Mouse (Mus musculus) T-cell, adult 2 months (primary cell): Measurements from ENCODE around the gene Atrip.

Experiments
- DNase-seq: peaks from one replicate; pipeline ENCODE4 v3.0.0; 2022; ENCODE audit warnings: low spot score

The Atrip gene

DNA sequence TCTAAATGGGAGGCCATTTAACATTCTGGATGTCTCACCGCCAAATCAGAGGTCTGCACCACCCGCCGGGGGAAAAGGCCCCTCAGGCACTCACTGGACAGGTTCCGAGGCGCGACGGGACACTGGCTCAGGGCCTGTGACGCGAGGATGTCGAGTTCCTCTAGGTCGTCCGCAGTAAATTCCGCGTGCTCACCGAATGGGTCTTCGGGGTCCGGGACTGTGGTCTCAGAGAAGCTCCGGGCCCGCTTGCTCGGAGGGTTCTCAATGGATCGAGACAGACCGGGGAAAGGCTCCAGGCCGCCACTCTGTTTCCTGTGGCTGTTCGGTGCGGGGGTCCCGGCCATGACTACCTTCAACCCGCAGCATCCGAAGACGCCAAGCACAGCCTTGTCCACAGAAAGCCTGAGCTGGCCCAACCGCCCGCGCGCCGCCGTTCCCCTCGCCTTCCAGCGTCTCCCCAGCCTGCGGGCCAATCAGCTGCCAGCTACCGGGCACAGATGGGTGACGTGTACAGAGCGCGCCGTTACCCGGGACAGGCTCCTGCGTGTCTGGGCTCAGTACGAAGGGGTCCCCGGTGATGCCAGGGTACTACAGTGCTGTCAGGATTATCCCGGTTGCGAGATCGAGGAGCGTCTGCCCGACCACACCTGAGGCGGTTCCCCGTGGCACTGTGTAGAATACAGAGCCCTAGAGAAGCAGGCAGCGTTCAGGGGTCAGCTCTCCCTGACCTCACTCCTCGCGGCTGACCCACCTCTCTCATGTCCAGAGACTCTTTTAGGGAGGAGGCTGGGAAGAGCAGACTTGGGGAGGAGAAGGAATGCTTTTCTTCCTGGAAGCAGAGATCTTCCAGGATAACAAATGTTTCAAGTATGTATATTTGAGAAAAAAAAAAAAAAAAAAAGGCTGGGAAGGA lies at the start of gene Atrip:
Gene Atrip (minus strand): TSS at position 464 of the 913 bp plus-strand sequence.
- DNase-seq: peak; percentile 89

DNA sequence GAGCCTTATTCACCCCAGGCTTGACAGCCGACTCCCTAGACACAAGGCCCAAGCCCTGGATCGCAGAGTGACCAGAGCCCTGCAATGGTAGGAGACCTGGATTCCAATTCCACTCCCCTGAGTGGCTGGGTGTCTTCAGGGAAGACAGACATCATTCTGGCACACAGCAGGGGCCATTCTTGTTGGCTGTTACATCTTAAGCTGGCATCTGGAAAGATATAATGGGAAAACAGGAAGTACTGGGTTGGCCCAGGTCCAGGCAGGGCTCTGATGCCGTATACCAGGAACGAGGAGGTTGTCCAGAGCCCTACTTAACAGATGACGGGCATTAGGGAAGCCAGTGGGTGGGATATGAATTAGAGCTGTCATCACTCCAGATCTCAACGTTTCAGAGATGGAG lies 49.3 kb upstream of the Atrip start:
- DNase-seq: no peak

DNA sequence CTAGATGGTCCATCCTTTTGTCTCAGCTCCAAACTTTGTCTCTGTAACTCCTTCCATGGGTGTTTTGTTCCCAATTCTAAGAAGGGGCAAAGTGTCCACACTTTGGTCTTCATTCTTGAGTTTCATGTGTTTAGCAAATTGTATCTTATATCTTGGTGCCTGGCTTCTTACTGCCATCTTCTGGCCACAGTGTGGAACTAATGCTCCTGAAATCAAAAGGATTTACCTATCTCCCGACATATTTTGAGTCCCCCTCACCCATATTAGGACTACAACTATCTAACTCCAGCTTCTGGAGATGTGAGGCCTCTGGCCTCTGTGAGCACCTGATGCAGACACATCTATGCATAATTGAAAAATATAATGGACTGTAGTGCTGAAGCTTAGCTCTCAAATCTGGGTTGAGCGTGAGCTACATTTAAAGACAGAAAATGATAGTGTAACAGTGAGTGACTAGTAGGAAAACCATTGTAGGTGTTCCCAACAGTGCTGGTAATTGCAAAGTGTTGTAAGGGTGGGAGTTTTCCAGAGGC lies 48.7 kb upstream of the Atrip start:
- DNase-seq: peak; percentile 56

DNA sequence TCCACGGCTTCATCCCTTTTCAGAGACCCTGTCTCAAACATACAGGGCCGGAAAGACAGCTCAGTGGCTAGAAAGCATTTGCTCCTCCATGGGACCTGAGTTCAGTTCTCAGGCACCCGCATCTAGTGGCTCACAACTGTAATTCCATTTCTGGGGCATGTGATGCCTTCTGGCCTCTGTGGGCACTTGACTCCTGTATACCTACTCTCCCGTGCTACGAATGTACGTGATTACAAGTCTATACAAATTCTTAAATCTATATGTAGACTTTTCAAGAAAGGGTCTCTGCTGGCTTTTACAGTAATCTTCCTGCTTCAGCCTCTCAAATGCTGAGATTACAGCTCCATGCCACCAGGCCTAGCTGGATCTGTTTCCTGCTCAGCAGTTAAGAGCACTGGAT lies 47.0 kb upstream of the Atrip start:
- DNase-seq: no peak

DNA sequence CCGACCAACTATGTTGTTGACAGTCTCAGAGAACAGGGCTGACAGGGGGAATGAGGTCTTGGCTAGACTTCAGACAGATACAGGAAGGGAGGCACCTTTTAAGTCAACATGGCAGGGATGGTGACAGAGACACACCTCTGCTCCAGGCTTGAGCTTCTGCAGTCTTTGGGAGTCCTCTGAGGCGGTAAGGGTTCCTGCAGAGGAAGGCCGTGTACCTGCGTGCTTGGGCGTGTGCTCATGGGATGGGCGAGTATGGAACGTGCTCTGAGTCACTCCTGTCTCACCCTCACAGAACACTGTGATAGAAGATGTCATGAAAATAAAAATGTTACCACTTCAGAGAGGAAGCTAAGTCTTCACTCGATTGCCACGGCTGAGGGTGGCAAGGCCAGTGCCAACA lies 45.6 kb upstream of the Atrip start:
- DNase-seq: no peak

DNA sequence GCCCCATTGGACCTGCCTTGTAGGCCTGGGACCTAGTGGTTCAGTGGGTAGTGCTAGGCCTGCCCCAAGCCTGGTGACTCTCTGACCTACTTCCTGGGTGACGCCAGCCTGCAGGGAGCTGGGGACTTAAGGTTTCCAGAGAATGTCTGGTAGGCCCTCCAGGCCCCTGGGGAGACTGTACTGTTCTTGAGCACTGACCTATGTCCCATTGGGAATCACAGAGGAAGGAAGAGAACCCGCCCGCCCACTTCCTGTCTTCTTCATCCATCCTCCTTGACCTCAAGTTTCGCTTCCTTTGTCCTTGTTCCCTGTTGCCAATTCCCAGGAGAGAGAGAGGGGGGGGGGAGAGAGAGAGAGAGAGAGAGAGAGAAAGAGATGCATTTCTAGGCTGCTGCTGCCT lies 44.2 kb upstream of the Atrip start:
- DNase-seq: no peak

DNA sequence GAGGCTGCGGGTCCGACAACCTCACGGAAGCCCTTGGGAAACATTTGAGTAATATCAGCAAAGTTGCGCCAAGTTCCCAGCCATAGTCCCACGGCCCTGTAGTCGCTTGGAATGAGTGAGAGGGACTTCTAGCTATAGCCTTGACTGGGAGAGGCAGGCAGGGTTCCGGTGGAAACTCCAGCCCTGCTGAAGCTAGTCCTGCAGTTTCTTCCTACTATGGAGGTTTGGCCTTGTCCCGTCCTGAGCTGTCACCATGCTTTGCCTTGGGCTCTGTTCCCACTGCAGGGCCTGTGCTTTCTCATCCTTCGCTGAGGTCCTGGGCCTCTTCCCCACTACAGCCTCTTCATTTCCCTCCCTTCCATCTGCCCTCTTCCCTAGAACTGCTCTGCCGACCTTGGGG lies 42.3 kb upstream of the Atrip start:
- no peak for DNase-seq

DNA sequence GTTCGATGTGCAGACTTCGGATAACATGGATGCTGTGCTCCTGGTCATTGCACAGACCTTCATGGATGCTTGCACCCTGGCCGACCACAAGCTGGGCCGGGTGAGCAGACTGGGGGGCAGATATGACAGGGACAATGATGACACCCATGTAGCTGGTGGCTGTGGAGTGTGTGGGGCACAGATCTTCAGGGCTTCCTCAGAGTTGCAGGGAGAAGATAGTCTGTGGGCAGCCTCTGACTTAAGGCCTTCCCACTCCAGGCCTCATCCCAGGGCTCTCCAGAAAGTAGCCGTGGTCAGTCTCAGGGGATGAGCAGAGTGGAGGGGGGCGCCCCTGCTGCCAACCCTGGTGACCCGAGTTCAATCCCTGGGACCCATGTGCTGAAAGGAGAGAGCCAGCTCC lies 40.9 kb upstream of the Atrip start:
- no peak for DNase-seq

DNA sequence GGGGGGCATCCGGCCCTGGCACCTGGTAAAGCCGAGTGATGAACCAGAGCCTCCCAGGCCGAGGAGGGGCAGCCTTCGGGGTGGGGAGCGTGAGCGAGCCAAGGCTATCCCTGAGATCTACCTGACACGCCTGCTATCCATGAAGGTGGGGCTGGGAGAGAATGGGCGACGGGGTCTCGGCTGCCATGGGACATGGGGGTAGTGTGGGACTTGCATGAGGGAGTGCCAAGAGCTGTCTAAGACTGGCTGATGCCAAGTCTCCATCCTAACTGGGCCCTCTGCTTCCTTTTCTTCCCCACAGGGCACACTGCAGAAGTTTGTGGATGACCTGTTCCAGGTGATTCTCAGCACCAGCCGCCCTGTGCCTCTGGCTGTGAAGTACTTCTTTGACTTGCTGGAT lies 40.4 kb upstream of the Atrip start:
- no peak for DNase-seq

DNA sequence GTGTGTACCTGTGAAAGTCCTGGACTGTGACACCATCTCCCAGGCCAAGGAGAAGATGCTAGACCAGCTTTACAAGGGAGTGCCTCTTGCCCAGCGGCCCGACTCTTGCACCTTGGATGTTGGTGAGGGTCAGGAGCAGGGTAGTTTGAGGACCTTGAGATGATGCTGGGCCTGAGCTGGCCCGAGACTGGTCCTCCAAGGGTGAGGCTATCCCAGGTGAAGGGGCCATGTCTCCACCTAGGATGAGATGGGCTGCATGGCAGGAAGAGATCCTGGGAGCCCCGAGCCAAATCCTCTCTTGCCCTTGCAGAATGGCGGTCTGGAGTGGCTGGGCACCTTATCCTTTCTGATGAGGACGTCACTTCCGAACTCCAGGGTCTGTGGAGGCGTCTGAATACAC lies 39.4 kb upstream of the Atrip start:
- no peak for DNase-seq

DNA sequence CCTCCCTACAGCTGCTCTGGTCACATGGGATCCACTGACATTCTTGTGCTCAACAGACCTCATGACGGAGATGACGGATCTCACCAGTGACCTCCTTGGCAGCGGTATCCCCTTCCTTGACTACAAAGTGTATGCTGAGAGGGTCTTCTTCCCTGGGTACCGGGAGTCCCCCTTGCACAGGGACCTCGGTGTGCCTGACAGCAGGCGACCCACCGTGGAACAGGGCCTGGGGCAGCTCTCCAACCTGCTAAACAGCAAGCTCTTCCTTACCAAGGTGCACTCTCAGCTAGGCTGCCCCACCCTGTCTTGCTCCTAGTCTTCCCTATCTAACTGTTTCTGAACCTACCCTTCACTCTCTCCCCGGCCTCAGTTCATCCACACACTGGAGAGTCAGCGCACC lies 37.7 kb upstream of the Atrip start:
- no peak for DNase-seq

DNA sequence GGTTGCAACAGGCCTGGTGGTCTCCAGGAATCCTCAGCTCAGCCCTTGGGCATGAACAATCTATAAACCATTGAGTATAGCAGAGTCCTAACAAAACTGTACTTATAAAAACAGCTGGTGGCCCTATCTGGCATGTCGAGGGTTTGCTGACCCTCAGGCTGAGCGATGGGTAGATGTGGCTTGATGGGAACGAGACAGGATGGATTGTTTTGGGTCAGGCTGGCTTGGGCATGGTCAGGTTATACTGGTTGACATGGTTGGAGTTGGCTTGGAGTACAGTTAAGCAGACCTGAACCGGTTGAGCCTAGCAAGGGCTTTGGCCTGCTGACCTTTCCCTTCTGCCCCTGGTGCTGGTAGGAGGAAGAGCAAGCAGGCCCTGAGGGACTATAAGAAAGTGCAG lies 37.2 kb upstream of the Atrip start:
- no peak for DNase-seq

DNA sequence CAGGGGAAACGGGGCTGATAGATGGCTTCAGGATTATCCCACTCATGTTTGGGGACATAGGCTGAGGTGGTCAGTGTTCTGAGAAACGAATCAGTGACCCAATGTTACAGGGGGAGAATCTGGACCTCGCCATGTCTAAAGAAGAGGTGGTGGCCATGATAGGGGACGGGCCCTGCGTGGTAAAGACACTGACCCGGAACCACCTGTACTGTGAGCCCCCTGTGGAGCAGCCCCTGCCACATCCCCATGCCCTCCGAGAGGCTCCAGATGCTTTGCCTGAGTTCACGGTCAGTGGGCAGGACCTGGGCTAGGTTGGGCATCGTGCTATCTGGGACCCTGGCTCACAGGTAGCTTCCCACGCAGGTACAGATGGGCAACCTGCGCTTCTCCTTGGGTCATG lies 36.3 kb upstream of the Atrip start:
- no peak for DNase-seq

DNA sequence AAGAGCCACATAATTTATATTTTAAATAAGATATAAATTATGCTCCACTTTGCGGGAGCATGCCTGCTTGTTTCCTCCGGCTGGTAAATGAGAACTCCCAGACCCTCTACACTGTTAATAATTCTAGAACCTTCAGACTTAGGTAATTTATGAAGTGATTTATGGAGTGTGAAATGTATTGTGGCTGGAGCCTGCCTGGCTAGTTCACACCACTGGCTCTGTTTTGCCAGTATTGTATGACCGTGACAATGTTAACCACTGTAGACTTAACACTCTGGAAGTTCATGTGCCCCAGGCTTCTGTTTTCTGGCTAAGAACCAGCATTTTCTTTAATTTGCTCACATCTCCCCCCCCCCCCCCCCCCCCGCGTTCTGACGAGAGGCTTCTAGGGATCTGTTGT lies 33.4 kb upstream of the Atrip start:
- DNase-seq: no peak

DNA sequence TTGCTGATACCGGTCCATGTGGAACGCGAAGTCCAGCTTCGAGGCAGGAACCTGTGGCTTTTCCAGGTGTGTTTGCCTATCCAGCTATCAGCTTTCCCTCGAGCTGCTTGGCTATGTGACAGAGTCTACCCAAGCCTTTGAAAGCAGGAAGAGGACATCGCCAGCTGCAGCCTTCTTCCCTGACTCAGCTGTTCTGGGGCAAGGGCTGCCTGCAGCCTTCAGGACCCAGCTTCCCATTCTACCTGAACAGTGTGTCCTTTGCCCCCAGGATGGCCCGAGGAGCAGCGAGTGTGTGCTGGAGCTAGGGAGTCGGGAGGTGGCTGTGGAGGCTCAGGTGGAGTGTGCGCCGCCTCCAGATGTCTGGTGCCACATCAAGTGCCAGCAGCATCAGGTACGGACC lies 31.7 kb upstream of the Atrip start:
- no peak for DNase-seq

DNA sequence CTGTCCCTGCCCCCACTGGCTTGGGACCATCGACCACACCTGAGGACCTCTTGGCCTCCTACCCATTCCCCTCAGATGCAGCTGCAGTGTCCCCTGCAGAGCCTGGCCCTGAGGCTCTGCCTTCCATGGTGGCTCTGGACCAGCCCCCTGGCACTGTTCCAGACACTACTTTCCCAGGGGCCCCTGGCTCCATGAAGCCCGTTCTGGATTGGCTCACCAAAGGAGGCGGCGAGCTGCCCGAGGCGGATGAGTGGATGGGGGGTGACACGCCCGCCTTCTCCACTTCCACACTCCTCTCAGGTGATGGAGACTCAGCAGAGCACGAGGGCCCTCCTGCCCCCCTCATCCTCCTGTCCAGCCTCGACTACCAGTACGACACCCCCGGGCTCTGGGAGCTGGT lies 31.1 kb upstream of the Atrip start:
- no peak for DNase-seq

DNA sequence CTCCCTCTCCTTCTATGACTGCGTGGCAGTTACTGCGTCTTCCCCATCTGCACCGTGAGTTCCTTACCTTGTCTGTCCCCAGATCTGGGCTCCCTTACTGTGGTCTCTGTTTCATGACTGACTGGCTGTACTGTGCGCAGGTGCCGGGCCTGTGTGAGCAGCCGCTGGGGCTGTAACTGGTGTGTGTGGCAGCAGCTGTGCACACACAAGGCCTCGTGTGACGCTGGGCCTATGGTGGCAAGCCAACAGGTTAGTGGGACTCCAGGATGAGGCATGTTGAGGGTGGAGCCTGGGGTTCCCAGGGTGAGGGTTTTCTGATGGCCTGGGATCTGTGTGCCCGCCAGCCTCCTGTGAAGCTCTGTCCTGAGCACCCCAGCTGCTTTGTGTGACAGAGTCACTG lies 30.2 kb upstream of the Atrip start:
- no peak for DNase-seq

DNA sequence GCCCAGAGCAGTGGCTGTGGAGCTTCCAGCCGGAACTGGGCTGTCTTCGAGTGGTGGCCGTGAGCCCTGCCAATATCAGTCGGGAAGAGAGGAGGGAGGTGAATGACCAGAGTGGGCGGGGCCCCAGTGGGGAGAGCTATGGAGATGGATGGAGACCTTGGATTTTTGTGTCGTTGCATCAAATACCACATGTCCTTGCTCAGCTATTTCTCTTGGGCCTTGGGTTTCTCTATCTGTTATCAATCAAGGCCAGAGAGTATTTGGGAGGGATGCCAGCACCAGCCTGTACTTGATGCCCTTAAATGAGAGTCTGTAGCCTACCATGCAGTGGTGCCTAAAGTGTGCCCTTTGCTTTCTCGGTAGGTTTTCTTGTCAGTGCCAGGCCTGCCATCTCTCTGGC lies 29.3 kb upstream of the Atrip start:
- DNase-seq: no peak

DNA sequence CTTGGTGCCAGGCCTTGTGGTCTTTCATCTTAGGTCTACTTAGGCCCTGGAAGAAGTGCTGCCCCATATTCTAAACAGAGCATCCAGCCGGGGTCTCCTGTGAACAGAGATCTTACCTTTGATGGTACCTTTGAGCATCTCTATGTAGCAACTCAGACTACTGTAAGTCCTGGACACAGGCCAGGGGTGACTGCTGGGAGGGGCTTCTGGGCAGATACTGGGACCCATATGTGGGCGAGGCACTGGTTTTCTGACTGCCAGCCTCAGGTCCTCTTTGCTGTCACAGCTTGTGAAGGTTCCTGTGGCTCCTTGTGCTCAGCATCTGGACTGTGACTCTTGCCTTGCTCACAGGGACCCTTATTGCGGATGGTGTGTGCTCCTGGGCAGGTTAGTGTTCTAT lies 28.6 kb upstream of the Atrip start:
- DNase-seq: no peak

DNA sequence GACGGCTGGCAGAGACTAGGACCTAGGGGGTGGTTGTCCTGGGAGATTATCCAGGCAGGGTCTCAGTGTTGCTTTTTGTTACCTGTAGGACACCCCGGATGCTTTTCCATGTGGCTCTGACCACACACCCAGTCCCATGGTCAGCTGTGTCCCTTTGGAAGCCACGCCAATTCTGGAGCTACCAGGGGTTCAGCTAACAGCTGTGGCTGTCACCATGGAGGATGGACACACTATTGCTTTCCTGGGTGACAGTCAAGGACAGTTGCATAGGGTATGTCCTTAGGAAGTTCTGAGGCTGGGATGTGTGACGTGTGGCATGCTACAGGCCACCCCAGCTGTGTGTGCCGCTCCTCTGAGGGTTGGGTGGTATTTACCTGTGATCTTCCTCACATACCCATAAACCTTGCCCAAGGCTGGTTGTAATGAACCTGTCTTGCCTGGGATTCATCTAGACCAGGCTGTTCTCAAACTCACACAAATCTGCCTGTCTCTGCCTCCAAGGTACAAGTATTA lies 28.1 kb upstream of the Atrip start:
- DNase-seq: no peak

DNA sequence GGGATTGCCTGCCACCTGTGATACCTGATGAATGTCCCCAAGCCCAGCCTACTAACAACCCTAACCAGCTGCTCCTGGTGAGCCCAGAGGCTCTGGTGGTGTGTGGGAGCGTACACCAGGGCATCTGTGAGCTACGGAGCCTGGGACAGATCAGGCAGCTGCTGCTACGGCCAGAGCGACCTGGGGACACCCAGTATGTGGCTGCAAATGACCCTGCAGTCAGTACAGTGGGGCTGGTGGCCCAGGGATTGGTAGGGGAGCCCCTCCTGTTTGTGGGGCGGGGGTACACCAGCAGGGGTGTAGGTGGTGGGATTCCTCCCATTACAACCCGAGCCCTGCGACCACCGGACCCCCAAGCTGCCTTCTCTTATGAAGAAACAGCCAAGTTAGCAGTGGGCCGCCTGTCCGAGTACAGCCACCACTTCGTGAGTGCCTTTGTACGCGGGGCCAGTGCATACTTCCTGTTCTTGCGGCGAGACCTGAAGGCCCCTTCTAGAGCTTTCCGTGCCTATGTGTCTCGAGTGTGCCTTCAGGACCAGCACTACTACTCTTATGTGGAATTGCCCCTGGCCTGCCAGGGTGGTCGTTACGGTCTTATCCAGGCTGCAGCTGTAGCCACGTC lies 26.5 kb upstream of the Atrip start:
- DNase-seq: no peak

DNA sequence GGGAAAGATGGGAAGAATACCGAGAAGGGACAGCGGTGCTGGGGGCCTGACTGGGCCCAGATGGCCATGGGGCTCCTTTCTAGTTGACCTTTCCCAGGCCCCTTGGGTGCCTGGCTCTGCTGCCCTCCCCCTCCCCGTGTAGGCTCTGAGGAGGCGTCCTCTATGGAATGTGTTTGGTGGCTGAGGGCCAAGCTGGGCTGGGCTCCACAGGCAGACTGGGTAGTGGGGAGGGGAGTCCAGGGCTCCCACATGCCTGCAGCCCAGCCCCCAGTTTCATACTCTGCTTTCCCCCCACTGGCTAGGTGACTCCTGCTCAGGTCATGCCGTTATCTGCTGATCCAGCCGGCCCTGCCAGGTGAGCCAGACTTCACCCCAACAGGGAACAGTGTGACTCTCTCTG lies 25.0 kb upstream of the Atrip start:
- no peak for DNase-seq

DNA sequence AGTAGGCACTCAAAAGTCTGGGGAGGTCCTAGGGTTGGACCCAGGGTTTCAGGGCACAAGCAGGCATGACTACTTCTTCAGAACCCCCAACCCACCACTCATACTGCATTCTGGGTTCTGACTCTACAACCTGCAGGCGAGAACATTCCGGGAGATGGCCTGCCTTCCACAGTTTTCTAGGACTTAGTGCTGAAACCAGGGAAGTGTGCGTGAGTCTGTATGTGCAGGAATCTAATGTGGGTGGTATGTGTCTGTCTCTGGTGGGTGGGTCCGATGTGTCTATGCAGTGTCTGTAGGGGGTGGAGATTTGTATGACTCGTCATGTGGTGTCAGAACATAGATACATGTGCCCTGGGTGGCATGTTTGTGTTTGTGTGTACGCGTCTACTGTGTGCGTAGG lies 24.4 kb upstream of the Atrip start:
- DNase-seq: no peak
